Mouse (Mus musculus) C2C12 (cell line): ENCODE data around the gene 1810049J17Rik.

ENCODE experiments used
- CTCF ChIP-seq: IDR thresholded peaks from one replicate; pipeline ENCODE4 v1.5.1; 2011; ENCODE audit not compliant: control insufficient read depth, insufficient read depth, insufficient read length
- MAX ChIP-seq: IDR thresholded peaks from one replicate; pipeline ENCODE4 v1.6.1; 2011; ENCODE audit warnings: mild to moderate bottlenecking, control low read depth

DNA sequence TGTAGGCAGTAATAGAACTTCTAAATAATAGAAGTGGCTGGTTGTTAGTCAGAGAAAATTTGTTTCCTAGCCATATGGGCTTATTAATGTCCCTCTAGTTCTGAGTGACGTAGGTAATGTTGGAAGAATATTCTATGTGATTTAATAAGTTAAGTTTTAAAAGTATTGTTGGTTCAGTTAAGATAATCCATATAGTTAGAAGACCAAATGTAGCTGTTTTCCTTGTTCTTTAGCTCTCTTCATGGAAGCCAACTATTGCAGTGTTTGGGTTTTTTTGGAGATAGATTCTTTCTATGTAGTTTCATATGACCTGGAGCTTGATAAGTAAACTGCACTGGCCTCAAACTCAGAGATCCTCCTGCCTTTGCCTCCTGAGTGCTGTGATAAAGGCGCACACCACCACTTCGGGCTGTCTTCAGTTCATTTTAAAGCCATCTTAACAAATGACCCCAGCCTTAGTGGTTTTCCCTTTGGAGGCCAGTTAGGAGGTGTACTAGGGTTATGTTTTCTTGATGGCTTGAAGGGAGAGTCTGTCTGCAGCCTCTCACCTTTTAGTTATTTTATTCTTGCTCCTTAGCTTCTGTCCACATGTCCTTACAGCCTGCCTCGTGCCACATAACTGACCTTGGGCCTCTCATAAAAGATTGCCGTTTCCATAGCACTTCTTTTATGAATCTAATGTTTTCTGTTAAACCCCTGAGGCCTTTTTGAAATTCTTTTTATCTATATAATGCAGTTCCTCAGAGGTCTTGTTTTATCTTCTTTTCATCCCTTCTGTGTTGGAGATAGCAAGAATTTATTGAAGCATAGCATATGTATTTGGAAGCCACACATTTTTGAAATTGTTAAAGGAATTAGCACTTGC lies 19.1 kb upstream of the 1810049J17Rik start:
- TF ChIP-seq MAX, result no peak
- TF ChIP-seq CTCF, result no peak
